Mouse (Mus musculus): Measurements from ENCODE around the gene Gnl1.
"Not testable (repeated sequence)": the region's sequence is repeated elsewhere in the genome, so short reads cannot be mapped to it uniquely, and the experiment has no call there.

Gnl1 gene

GRCm38 (mm10) chr17:36028879-36029619 lies 49.4 kb downstream of the Gnl1 start:
- DNase-seq = no peak

- not testable (repeated sequence) for DNase-seq
These were observed 50.5 kb downstream of the Gnl1 start for GRCm38 (mm10) chr17:36030046-36030702.

- DNase-seq = not testable (repeated sequence)
These were observed 51.3 kb downstream of the Gnl1 start for GRCm38 (mm10) chr17:36030703-36031582.

GRCm38 (mm10) chr17:36031583-36032331 lies 52.1 kb downstream of the Gnl1 start:
- DNase-seq = peak; percentile 57

- peak; percentile 62 for DNase-seq
These were observed 52.8 kb downstream of the Gnl1 start, which contains the start of gene H2-T23 for GRCm38 (mm10) chr17:36032351-36032875. H2-T23 (minus strand) TSS chr17:36032855.

- DNase-seq = not testable (repeated sequence)
These were observed 54.9 kb downstream of the Gnl1 start for GRCm38 (mm10) chr17:36034524-36034923.

- peak; percentile 70 for DNase-seq
These were observed 55.5 kb downstream of the Gnl1 start for GRCm38 (mm10) chr17:36035010-36035638.

- DNase-seq = not testable (repeated sequence)
These were observed 56.5 kb downstream of the Gnl1 start for GRCm38 (mm10) chr17:36036126-36036525.
